In the genomic region with DNA sequence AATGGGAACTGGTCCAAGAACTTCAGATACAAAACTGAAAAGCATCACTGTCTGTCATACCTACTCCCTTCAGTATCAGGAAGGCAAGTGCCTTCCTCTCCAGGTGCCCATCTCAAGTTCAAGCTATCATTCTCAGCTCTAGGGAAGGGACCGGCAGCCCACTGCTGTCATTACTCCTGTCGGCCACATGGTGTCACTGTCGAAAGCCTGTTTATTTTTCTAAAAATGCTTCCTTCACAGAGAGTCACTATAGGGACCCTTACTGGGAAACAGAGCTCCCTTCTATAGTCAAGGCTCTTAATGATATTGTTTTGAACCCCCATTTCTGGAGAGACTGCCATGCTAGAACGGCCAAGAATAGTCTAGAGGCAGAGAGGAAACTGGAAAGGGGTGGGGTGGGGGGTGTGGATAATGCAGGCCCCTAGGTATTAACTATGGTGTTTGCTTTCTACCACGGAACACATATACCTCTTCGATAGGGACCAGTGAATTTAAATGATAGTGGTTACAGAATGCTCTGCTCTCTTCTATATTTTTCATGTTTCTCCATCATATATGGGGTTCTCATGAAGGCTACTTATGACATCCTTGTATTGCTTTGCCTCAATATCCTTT, we compare ENCODE assay signal across 7 mouse cellular contexts. TPM values are rescaled to one million over a fixed set of nuclear protein-coding genes. Genes with fewer than 3 reads are reported as not detected.
DNase-seq lines count a peak whose midpoint lies in the region; ATAC-seq and TF ChIP-seq lines count a peak whose summit lies in the region.

No protein-coding gene starts in this region.

- peak; percentile 50 for TF ChIP-seq CTCF in G1E (IDR thresholded peaks at IDR 0.05; ENCODE audit: low read depth, low read length)

- DNase-seq in A20 (ENCODE audit: low read depth, low spot score) (peak; percentile 24), G1E (ENCODE audit: low spot score) (no peak)
- DNase-seq in embryo, embryonic 10 days (ENCODE audit: low spot score) = peak; percentile 69
- peak; percentile 52 to 68 for DNase-seq in heart, postnatal 14 days
- peak; percentile 66 to 70 for DNase-seq in layer of hippocampus, postnatal 10 days (ENCODE audit: low spot score in 2 of 2)
- DNase-seq in skeletal muscle tissue, adult 2 months (ENCODE audit: low read depth, low spot score) = peak; percentile 16

- no peaks in the 10 kb centered on the region for H3K36me3 ChIP-seq in G1E (replicated peaks)

- ATAC-seq in G1E (ENCODE audit: extremely low read depth, insufficient number of reproducible peaks, low FRiP score, poor library complexity, severe bottlenecking) = peak; percentile 57
- ATAC-seq in megakaryocyte, adult 5-6 weeks (ENCODE audit: poor library complexity, severe bottlenecking) = peak; percentile 79

- H3K4me1 ChIP-seq in G1E (ENCODE audit: insufficient read depth, low read depth, low read length) = no peaks in the 10 kb centered on the region

- intact Hi-C loops in heart, postnatal 14 days (cut with DNase I) = loop anchor here (1.0 to 5.0 kb wide), 3 partner anchors 160 to 360 kb away; a partner anchor contains a TSS

- H3K9me3 ChIP-seq in G1E (replicated peaks) = 0 out of 2 replicates have a peak, but pooled peaks cover 3% of the 10 kb centered on the region

- no peak overlapping the region for H3K4me3 ChIP-seq in G1E (ENCODE audit: low read depth, low read length)

- H3K27me3 ChIP-seq in G1E (ENCODE audit: insufficient read depth, low read length) = no peaks in the 10 kb centered on the region

RNA-seq across cellular contexts. Expression of a gene that starts 34.1 kb away (rescaled TPM):
- total RNA-seq in G1E (2014; fragmentation: Nextera tagmentation) (not detected in 2 replicates), G1E (2017) (0.05 TPM in 1 of 2 replicates, not detected in the other)
- not detected in 2 replicates for polyA plus RNA-seq in G1E (2012)
- total RNA-seq in heart, postnatal 14 days (2021) = 100 to 1,000 TPM in 1 of 2 experiments, 10 to 100 TPM in 1; 93.6 to 121 TPM
- total RNA-seq in layer of hippocampus, postnatal 10 days (2021) = 10 to 100 TPM; 15.8 to 18.3 TPM
- total RNA-seq in megakaryocyte, adult 5-6 weeks (2015) = not detected in 2 replicates
- total RNA-seq in megakaryocyte, adult 5-6 weeks (2017) = 0.95 TPM in 1 of 2 replicates, not detected in the other

Comparison
In these comparisons a context has a peak if more than half of its experiments do, and no peak if none do; other contexts are left out.
1. RNA of a gene that starts 34.1 kb away (total RNA-seq): 93.6 to 121 TPM in heart, postnatal 14 days and 15.8 to 18.3 TPM in layer of hippocampus, postnatal 10 days; 0.95 TPM in megakaryocyte, adult 5-6 weeks and 0.05 TPM in G1E; every median in the first group is over 4 times any median in the second.